Mouse (Mus musculus): Measurements from ENCODE around the gene Mon2.

GRCm38 (mm10) chr10:122989916-122990315 is 86.4 kb downstream of the Mon2 start:
- no peak for TF ChIP-seq CTCF (IDR thresholded peaks at IDR 0.05 in 2 of 3, conservative IDR thresholded peaks at IDR 0.05 in 1 of 3; ENCODE audit: control insufficient read depth in 1 of 3, insufficient read depth in 1 of 3, low read depth in 2 of 3, low read length in 3 of 3, poor library complexity in 1 of 3, severe bottlenecking in 1 of 3)
- no peak for TF ChIP-seq USF1 (IDR thresholded peaks at IDR 0.05; ENCODE audit: low read depth, low read length)
- TF ChIP-seq POLR2A (IDR thresholded peaks at IDR 0.05; ENCODE audit: control insufficient read depth in 1 of 2, insufficient read depth in 1 of 2, low read depth in 1 of 2, low read length in 2 of 2, poor library complexity in 1 of 2): no peak
- no peak for TF ChIP-seq GATA1 (IDR thresholded peaks at IDR 0.05; ENCODE audit: low read depth, low read length)
- TF ChIP-seq SMC3 (IDR thresholded peaks at IDR 0.05; ENCODE audit: low read depth, low read length): no peak
- TF ChIP-seq MAFK (IDR thresholded peaks at IDR 0.05; ENCODE audit: borderline replicate concordance, low read depth, low read length): no peak
- TF ChIP-seq NRF1 (IDR thresholded peaks at IDR 0.05; ENCODE audit: insufficient read depth, low read depth, low read length, poor library complexity, severe bottlenecking): no peak
- TF ChIP-seq UBTF (IDR thresholded peaks at IDR 0.05; ENCODE audit: borderline replicate concordance, insufficient read depth, low read depth, low read length): no peak
- no peak for TF ChIP-seq EP300 (IDR thresholded peaks at IDR 0.05; ENCODE audit: low read depth in 1 of 2, low read length in 2 of 2)
- no peak for TF ChIP-seq MEF2A (IDR thresholded peaks at IDR 0.05; ENCODE audit: extremely low read depth, insufficient replicate concordance, low read depth, low read length, poor library complexity, severe bottlenecking)
